Mouse (Mus musculus): ENCODE results near the gene Astn2.

- TF ChIP-seq CTCF (IDR thresholded peaks at IDR 0.05; ENCODE audit: low read depth, low read length): no peak
- TF ChIP-seq POLR2A (IDR thresholded peaks at IDR 0.05; ENCODE audit: extremely low read depth, insufficient read depth, low read length): no peak
Observed at GRCm38 (mm10) chr4:66055690-66056089, 348.7 kb downstream of the Astn2 start.

Data from liver, adult 2 months (tissue).